Mouse (Mus musculus): Measurements from ENCODE around the gene Atf2. TPM values are rescaled to one million over a fixed set of nuclear protein-coding genes. Genes with fewer than 3 reads are reported as not detected.
"Not testable (repeated sequence)": the region's sequence is repeated elsewhere in the genome, so short reads cannot be mapped to it uniquely, and the experiment has no call there.

The Atf2 gene
- polyA plus RNA-seq, 2 experiments: 8.2 to 13.0 TPM

- H3K27ac ChIP-seq: no peak overlapping the region
- no peaks in the 10 kb centered on the region for H3K27me3 ChIP-seq (ENCODE audit: control insufficient read depth, insufficient read depth, low read length)
- no peak overlapping the region for H3K9ac ChIP-seq (replicated peaks)
- TF ChIP-seq CTCF (IDR thresholded peaks at IDR 0.05; ENCODE audit: low read depth) (no peak), EP300 (IDR thresholded peaks at IDR 0.05; ENCODE audit: low read depth) (no peak)
- ATAC-seq (ENCODE audit: insufficient read depth) (no peak), DNase-seq (ENCODE audit: low read depth in 3 of 3, low spot score in 3 of 3) (no peak)
- no peak overlapping the region for H3K4me2 ChIP-seq (ENCODE audit: low read depth)
- H3K9me3 ChIP-seq (ENCODE audit: control insufficient read depth, low read length): no peaks in the 10 kb centered on the region
- H3K36me3 ChIP-seq (replicated peaks; ENCODE audit: control insufficient read depth, insufficient read depth, low read depth): no peaks in the 10 kb centered on the region
- H3K4me3 ChIP-seq (ENCODE audit: insufficient read depth in 1 of 2, low read depth in 2 of 2, low read length in 2 of 2): no peak overlapping the region
- H3K4me1 ChIP-seq (replicated peaks; ENCODE audit: control insufficient read depth in 2 of 2, insufficient read depth in 2 of 2, low read length in 1 of 2): peaks cover 0 to 6% of the 10 kb centered on the region in 2 experiments; a peak in 2 of 4 replicates
These were observed 8.7 kb upstream of the Atf2 start for GRCm38 (mm10) chr2:73901169-73901568.

GRCm38 (mm10) chr2:73900364-73900763, 7.9 kb upstream of the Atf2 start:
- H3K27ac ChIP-seq: no peak overlapping the region
- H3K9me3 ChIP-seq (ENCODE audit: control insufficient read depth, low read length): no peaks in the 10 kb centered on the region
- no peak overlapping the region for H3K9ac ChIP-seq (replicated peaks)
- TF ChIP-seq EP300 (IDR thresholded peaks at IDR 0.05; ENCODE audit: low read depth) (no peak), CTCF (IDR thresholded peaks at IDR 0.05; ENCODE audit: low read depth) (no peak)
- no peaks in the 10 kb centered on the region for H3K27me3 ChIP-seq (ENCODE audit: control insufficient read depth, insufficient read depth, low read length)
- ATAC-seq (ENCODE audit: insufficient read depth): no peak
- no peak overlapping the region for H3K4me2 ChIP-seq (ENCODE audit: low read depth)
- no peak for DNase-seq (ENCODE audit: low read depth in 3 of 3, low spot score in 3 of 3)
- peaks cover 0 to 6% of the 10 kb centered on the region in 2 experiments; a peak in 2 of 4 replicates for H3K4me1 ChIP-seq (replicated peaks; ENCODE audit: control insufficient read depth in 2 of 2, insufficient read depth in 2 of 2, low read length in 1 of 2)
- 30% methylated on average over 1 of the region's 1 CpGs for WGBS (ENCODE audit: insufficient replicate concordance)
- H3K36me3 ChIP-seq (replicated peaks; ENCODE audit: control insufficient read depth, insufficient read depth, low read depth): no peaks in the 10 kb centered on the region
- H3K4me3 ChIP-seq (ENCODE audit: insufficient read depth in 1 of 2, low read depth in 2 of 2, low read length in 2 of 2): no peak overlapping the region

- not testable (repeated sequence) for H3K4me1 ChIP-seq (replicated peaks; ENCODE audit: control insufficient read depth in 2 of 2, insufficient read depth in 2 of 2, low read length in 1 of 2); DNase-seq (ENCODE audit: low read depth in 3 of 3, low spot score in 3 of 3); H3K27ac ChIP-seq; H3K9me3 ChIP-seq (ENCODE audit: control insufficient read depth, low read length); H3K36me3 ChIP-seq (replicated peaks; ENCODE audit: control insufficient read depth, insufficient read depth, low read depth); H3K9ac ChIP-seq (replicated peaks); H3K27me3 ChIP-seq (ENCODE audit: control insufficient read depth, insufficient read depth, low read length); H3K4me3 ChIP-seq (ENCODE audit: insufficient read depth in 1 of 2, low read depth in 2 of 2, low read length in 2 of 2); ATAC-seq (ENCODE audit: insufficient read depth); H3K4me2 ChIP-seq (ENCODE audit: low read depth)
- 63% methylated on average over 4 of the region's 4 CpGs for WGBS (ENCODE audit: insufficient replicate concordance)
These were observed 4.5 kb upstream of the Atf2 start for GRCm38 (mm10) chr2:73896919-73897318.

- no peak for DNase-seq (ENCODE audit: low read depth in 3 of 3, low spot score in 3 of 3)
- ATAC-seq (ENCODE audit: insufficient read depth): no peak
- H3K9me3 ChIP-seq (ENCODE audit: control insufficient read depth, low read length): no peaks in the 10 kb centered on the region
- no peak overlapping the region for H3K9ac ChIP-seq (replicated peaks)
- TF ChIP-seq CTCF (IDR thresholded peaks at IDR 0.05; ENCODE audit: low read depth): no peak
- no peak for TF ChIP-seq EP300 (IDR thresholded peaks at IDR 0.05; ENCODE audit: low read depth)
- peak overlapping the region; percentile 62 to 90; a peak in 3 of 4 replicates for H3K4me3 ChIP-seq (ENCODE audit: insufficient read depth in 1 of 2, low read depth in 2 of 2, low read length in 2 of 2)
- no peak overlapping the region for H3K27ac ChIP-seq
- 50% methylated on average over 22 of the region's 22 CpGs for WGBS (ENCODE audit: insufficient replicate concordance)
- peak overlapping the region; percentile 76 for H3K4me2 ChIP-seq (ENCODE audit: low read depth)
- H3K27me3 ChIP-seq (ENCODE audit: control insufficient read depth, insufficient read depth, low read length): no peaks in the 10 kb centered on the region
- H3K36me3 ChIP-seq (replicated peaks; ENCODE audit: control insufficient read depth, insufficient read depth, low read depth): no peaks in the 10 kb centered on the region
- peaks cover 4 to 8% of the 10 kb centered on the region in 2 experiments for H3K4me1 ChIP-seq (replicated peaks; ENCODE audit: control insufficient read depth in 2 of 2, insufficient read depth in 2 of 2, low read length in 1 of 2)
These were observed 1.2 kb upstream of the Atf2 start for GRCm38 (mm10) chr2:73893473-73894270.

- WGBS (ENCODE audit: insufficient replicate concordance): under 1% methylated on average over 54 of the region's 54 CpGs
- Histone ChIP-seq H3K4me1 (replicated peaks; ENCODE audit: control insufficient read depth in 2 of 2, insufficient read depth in 2 of 2, low read length in 1 of 2) (peaks cover 4 to 10% of the 10 kb centered on the region in 2 experiments), H3K9me3 (ENCODE audit: control insufficient read depth, low read length) (no peaks in the 10 kb centered on the region), H3K9ac (replicated peaks) (peak overlapping the region; percentile 84), H3K27me3 (ENCODE audit: control insufficient read depth, insufficient read depth, low read length) (no peaks in the 10 kb centered on the region), H3K36me3 (replicated peaks; ENCODE audit: control insufficient read depth, insufficient read depth, low read depth) (no peaks in the 10 kb centered on the region), H3K4me3 (ENCODE audit: insufficient read depth in 1 of 2, low read depth in 2 of 2, low read length in 2 of 2) (peak overlapping the region; percentile 78 to 95), H3K27ac (peak overlapping the region; percentile 66), H3K4me2 (ENCODE audit: low read depth) (peak overlapping the region; percentile 84)
- TF ChIP-seq CTCF (IDR thresholded peaks at IDR 0.05; ENCODE audit: low read depth) (no peak), EP300 (IDR thresholded peaks at IDR 0.05; ENCODE audit: low read depth) (no peak)
- ATAC-seq (ENCODE audit: insufficient read depth) (peak; percentile 45), DNase-seq (ENCODE audit: low read depth in 3 of 3, low spot score in 3 of 3) (no peak)
These were observed 557 bp downstream of the Atf2 start for GRCm38 (mm10) chr2:73891701-73892463.
